Mouse (Mus musculus) midbrain, embryonic 13.5 days (tissue): ENCODE results near the gene Hcn3. TPM values are rescaled to one million over a fixed set of nuclear protein-coding genes. Genes with fewer than 3 reads are reported as not detected.

Experiments used
- ATAC-seq: fragments of 200-750 bp; cut with Nextera tagmentation; 2 replicates; pipeline ENCODE4 v1.8.0; 2017; ENCODE audit warnings: mild to moderate bottlenecking, moderate TSS enrichment, moderate library complexity
- H3K27ac ChIP-seq: fragments of 300-500 bp; sonication (generic); 2 replicates; pipeline ENCODE4 v1.5.1; 2015; ENCODE audit warnings: inconsistent platforms, mild to moderate bottlenecking, moderate library complexity
- H3K27me3 ChIP-seq: fragments of 300-500 bp; sonication (generic); 2 replicates; pipeline ENCODE4 v1.6.1; 2015; ENCODE audit warnings: mild to moderate bottlenecking, inconsistent platforms
- H3K36me3 ChIP-seq: fragments of 300-500 bp; sonication (generic); 2 replicates; pipeline ENCODE4 v1.6.1; 2015; ENCODE audit warnings: mild to moderate bottlenecking, inconsistent platforms
- H3K4me1 ChIP-seq: fragments of 300-500 bp; sonication (generic); replicated peaks from 2 replicates; pipeline ENCODE4 v1.6.1; 2015; ENCODE audit warnings: inconsistent platforms
- H3K4me2 ChIP-seq: fragments of 300-500 bp; sonication (generic); replicated peaks from 2 replicates; pipeline ENCODE4 v1.6.1; 2015; ENCODE audit warnings: moderate library complexity, mild to moderate bottlenecking, inconsistent platforms
- H3K4me3 ChIP-seq: fragments of 300-500 bp; sonication (generic); replicated peaks from 2 replicates; pipeline ENCODE4 v1.5.1; 2015; ENCODE audit warnings: mild to moderate bottlenecking, inconsistent platforms
- H3K9ac ChIP-seq: fragments of 300-500 bp; sonication (generic); replicated peaks from 2 replicates; pipeline ENCODE4 v1.6.1; 2015; ENCODE audit warnings: mild to moderate bottlenecking, inconsistent platforms
- H3K9me3 ChIP-seq: fragments of 300-500 bp; sonication (generic); 2 replicates; pipeline ENCODE4 v1.6.1; 2016; ENCODE audit warnings: mild to moderate bottlenecking, inconsistent platforms
- WGBS: fragments of 180-500 bp; shearing (Covaris S2); methylation state at CpG from one replicate; pipeline ENCODE4 v1.1.7; 2015; 5-methylcytosine and 5-hydroxymethylcytosine counted together
- polyA plus RNA-seq: library from polyadenylated mRNA; unstranded; fragments of >200 nt; fragmentation: Nextera tagmentation; extraction: Ambion mirVana; gene quantifications from 2 replicates; pipeline ENCODE4 v1.2.1, GENCODE M21; 2015

Gene Hcn3
- polyA plus RNA-seq, 1 experiment from 2014 or later = 32.3 TPM

GRCm38 (mm10) chr3:89193351-89193750 lies 33.4 kb upstream of the Hcn3 start:
- ATAC-seq = no peak
- Histone ChIP-seq H3K27me3 (no peaks in the 10 kb centered on the region), H3K4me2 (no peak overlapping the region), H3K27ac (no peak overlapping the region), H3K4me3 (no peak overlapping the region), H3K9me3 (no peaks in the 10 kb centered on the region), H3K9ac (no peak overlapping the region), H3K36me3 (peaks cover 5% of the 10 kb centered on the region), H3K4me1 (peaks cover 9% of the 10 kb centered on the region)
- WGBS = 63% methylated on average over 1 of the region's 1 CpGs

GRCm38 (mm10) chr3:89190436-89190835 lies 30.4 kb upstream of the Hcn3 start:
- peaks cover 10% of the 10 kb centered on the region for H3K4me1 ChIP-seq
- whole genome bisulfite sequencing = 88% methylated on average over 8 of the region's 8 CpGs
- no peak for ATAC-seq
- no peak overlapping the region for H3K4me2 ChIP-seq
- H3K9me3 ChIP-seq = no peaks in the 10 kb centered on the region
- H3K4me3 ChIP-seq = no peak overlapping the region
- peaks cover 24% of the 10 kb centered on the region for H3K36me3 ChIP-seq
- H3K27me3 ChIP-seq = peaks cover 5% of the 10 kb centered on the region; the same call in 1 of the 2 replicates
- no peak overlapping the region for H3K27ac ChIP-seq
- no peak overlapping the region for H3K9ac ChIP-seq

- H3K9ac ChIP-seq = no peak overlapping the region
- peaks cover 5% of the 10 kb centered on the region; the same call in 1 of the 2 replicates for H3K27me3 ChIP-seq
- no peak for ATAC-seq
- WGBS = 64% methylated on average over 12 of the region's 12 CpGs
- H3K4me3 ChIP-seq = no peak overlapping the region
- H3K27ac ChIP-seq = no peak overlapping the region
- no peak overlapping the region for H3K4me2 ChIP-seq
- peaks cover 30% of the 10 kb centered on the region for H3K4me1 ChIP-seq
- no peaks in the 10 kb centered on the region for H3K9me3 ChIP-seq
- peaks cover 24% of the 10 kb centered on the region for H3K36me3 ChIP-seq
Observed at GRCm38 (mm10) chr3:89188478-89188875, 28.5 kb upstream of the Hcn3 start.

GRCm38 (mm10) chr3:89187690-89188477 lies 27.9 kb upstream of the Hcn3 start:
- Histone ChIP-seq H3K4me3 (no peak overlapping the region), H3K4me1 (peaks cover 32% of the 10 kb centered on the region), H3K27me3 (peaks cover 5% of the 10 kb centered on the region; the same call in 1 of the 2 replicates), H3K27ac (no peak overlapping the region), H3K4me2 (no peak overlapping the region), H3K9ac (peak overlapping the region; percentile 46; the same call in 1 of the 2 replicates), H3K9me3 (no peaks in the 10 kb centered on the region), H3K36me3 (peaks cover 24% of the 10 kb centered on the region)
- no peak for ATAC-seq
- 60% methylated on average over 18 of the region's 18 CpGs for WGBS

- Histone ChIP-seq H3K36me3 (peaks cover 28% of the 10 kb centered on the region), H3K27me3 (peaks cover 5% of the 10 kb centered on the region; the same call in 1 of the 2 replicates), H3K4me3 (no peak overlapping the region), H3K27ac (no peak overlapping the region), H3K9ac (0 out of 2 replicates have a peak overlapping the region, but pooled peaks have one; percentile 46), H3K4me1 (peaks cover 35% of the 10 kb centered on the region), H3K4me2 (no peak overlapping the region), H3K9me3 (no peaks in the 10 kb centered on the region)
- 28% methylated on average over 23 of the region's 23 CpGs for WGBS
- ATAC-seq = no peak
Observed at GRCm38 (mm10) chr3:89187197-89187596, 27.2 kb upstream of the Hcn3 start.

GRCm38 (mm10) chr3:89183959-89184315 lies 23.9 kb upstream of the Hcn3 start:
- WGBS = 86% methylated on average over 6 of the region's 6 CpGs
- no peak overlapping the region for H3K27ac ChIP-seq
- peaks cover 5% of the 10 kb centered on the region; the same call in 1 of the 2 replicates for H3K27me3 ChIP-seq
- ATAC-seq = no peak
- H3K4me1 ChIP-seq = peaks cover 39% of the 10 kb centered on the region
- peak overlapping the region; percentile 68 for H3K4me3 ChIP-seq
- H3K36me3 ChIP-seq = peaks cover 59% of the 10 kb centered on the region
- peak overlapping the region; percentile 92 for H3K9ac ChIP-seq
- H3K4me2 ChIP-seq = peak overlapping the region; percentile 98
- no peaks in the 10 kb centered on the region for H3K9me3 ChIP-seq

- Histone ChIP-seq H3K4me3 (peak within 1 kb of the TSS; percentile 68), H3K4me2 (peak within 1 kb of the TSS; percentile 98), H3K27ac (peak within 1 kb of the TSS; percentile 92), H3K9ac (peak within 1 kb of the TSS; percentile 92), H3K4me1 (peaks cover 45% of the 10 kb centered on the region), H3K27me3 (peaks cover 5% of the 10 kb centered on the region; the same call in 1 of the 2 replicates), H3K9me3 (no peaks in the 10 kb centered on the region), H3K36me3 (peaks cover 56% of the 10 kb centered on the region)
- ATAC-seq = peak; percentile 95
- WGBS = 4% methylated on average over 39 of the region's 39 CpGs
Observed at GRCm38 (mm10) chr3:89183058-89183958, 23.3 kb upstream of the Hcn3 start, which contains the start of gene Fam189b. Fam189b (plus strand) TSS chr3:89183143.

GRCm38 (mm10) chr3:89182531-89183057 lies 22.6 kb upstream of the Hcn3 start:
- Histone ChIP-seq H3K4me2 (peak overlapping the region; percentile 98), H3K4me3 (peak overlapping the region; percentile 68), H3K27me3 (peaks cover 5% of the 10 kb centered on the region; the same call in 1 of the 2 replicates), H3K9me3 (no peaks in the 10 kb centered on the region), H3K9ac (0 out of 2 replicates have a peak overlapping the region, but pooled peaks have one; percentile 92), H3K27ac (peak overlapping the region; percentile 37), H3K36me3 (peaks cover 49% of the 10 kb centered on the region), H3K4me1 (peaks cover 51% of the 10 kb centered on the region)
- WGBS = 56% methylated on average over 7 of the region's 7 CpGs
- peak; percentile 58 for ATAC-seq

GRCm38 (mm10) chr3:89181749-89182500 lies 21.9 kb upstream of the Hcn3 start:
- peaks cover 4% of the 10 kb centered on the region; the same call in 1 of the 2 replicates for H3K27me3 ChIP-seq
- WGBS = 96% methylated on average over 27 of the region's 27 CpGs
- no peaks in the 10 kb centered on the region for H3K9me3 ChIP-seq
- peaks cover 48% of the 10 kb centered on the region for H3K4me1 ChIP-seq
- no peak overlapping the region for H3K9ac ChIP-seq
- H3K27ac ChIP-seq = no peak overlapping the region
- ATAC-seq = no peak
- peaks cover 42% of the 10 kb centered on the region for H3K36me3 ChIP-seq
- H3K4me3 ChIP-seq = no peak overlapping the region
- H3K4me2 ChIP-seq = no peak overlapping the region

GRCm38 (mm10) chr3:89179056-89179455 lies 19.1 kb upstream of the Hcn3 start:
- no peaks in the 10 kb centered on the region for H3K9me3 ChIP-seq
- peaks cover 27% of the 10 kb centered on the region for H3K4me1 ChIP-seq
- peak overlapping the region; percentile 74 for H3K4me3 ChIP-seq
- H3K27ac ChIP-seq = no peak overlapping the region
- no peak for ATAC-seq
- peak overlapping the region; percentile 91; the same call in 1 of the 2 replicates for H3K4me2 ChIP-seq
- H3K9ac ChIP-seq = 0 out of 2 replicates have a peak overlapping the region, but pooled peaks have one; percentile 78
- H3K27me3 ChIP-seq = no peaks in the 10 kb centered on the region
- H3K36me3 ChIP-seq = peaks cover 63% of the 10 kb centered on the region
- 93% methylated on average over 11 of the region's 11 CpGs for WGBS

GRCm38 (mm10) chr3:89178107-89178385 lies 18.1 kb upstream of the Hcn3 start:
- H3K27me3 ChIP-seq = no peaks in the 10 kb centered on the region
- H3K36me3 ChIP-seq = peaks cover 74% of the 10 kb centered on the region
- peak overlapping the region; percentile 91 for H3K4me2 ChIP-seq
- peak overlapping the region; percentile 76 for H3K27ac ChIP-seq
- ATAC-seq = no peak
- WGBS = 13% methylated on average over 6 of the region's 6 CpGs
- peak overlapping the region; percentile 74 for H3K4me3 ChIP-seq
- H3K9ac ChIP-seq = peak overlapping the region; percentile 78
- peaks cover 19% of the 10 kb centered on the region for H3K4me1 ChIP-seq
- no peaks in the 10 kb centered on the region for H3K9me3 ChIP-seq
